Mouse (Mus musculus) erythroblast, embryonic 14.5 days (primary cell): Measurements from ENCODE around the gene Nav1.

Experiments
- GATA1 ChIP-seq: IDR thresholded peaks from 2 replicates; pipeline ENCODE4 v1.6.1; 2012; ENCODE audit warnings: low read length, inconsistent platforms, mixed read lengths
- TAL1 ChIP-seq: IDR thresholded peaks from 3 replicates; pipeline ENCODE4 v1.6.1; 2012; ENCODE audit warnings: low read length, inconsistent platforms, mixed read lengths

- TF ChIP-seq TAL1 (no peak), GATA1 (no peak)
Measured at GRCm38 (mm10) chr1:135563781-135564414, 43.2 kb downstream of the Nav1 start.
